Mouse (Mus musculus) cerebellum, adult (tissue): Measurements from ENCODE around the gene C1galt1.

Source experiments
- ATAC-seq: cut with Nextera tagmentation; 2 replicates; pipeline ENCODE4 v1.9.2; 2017; ENCODE audit warnings: mild to moderate bottlenecking, moderate library complexity, mixed read lengths; ENCODE audit not compliant: insufficient number of reproducible peaks, low FRiP score, low TSS enrichment

Gene C1galt1

DNA sequence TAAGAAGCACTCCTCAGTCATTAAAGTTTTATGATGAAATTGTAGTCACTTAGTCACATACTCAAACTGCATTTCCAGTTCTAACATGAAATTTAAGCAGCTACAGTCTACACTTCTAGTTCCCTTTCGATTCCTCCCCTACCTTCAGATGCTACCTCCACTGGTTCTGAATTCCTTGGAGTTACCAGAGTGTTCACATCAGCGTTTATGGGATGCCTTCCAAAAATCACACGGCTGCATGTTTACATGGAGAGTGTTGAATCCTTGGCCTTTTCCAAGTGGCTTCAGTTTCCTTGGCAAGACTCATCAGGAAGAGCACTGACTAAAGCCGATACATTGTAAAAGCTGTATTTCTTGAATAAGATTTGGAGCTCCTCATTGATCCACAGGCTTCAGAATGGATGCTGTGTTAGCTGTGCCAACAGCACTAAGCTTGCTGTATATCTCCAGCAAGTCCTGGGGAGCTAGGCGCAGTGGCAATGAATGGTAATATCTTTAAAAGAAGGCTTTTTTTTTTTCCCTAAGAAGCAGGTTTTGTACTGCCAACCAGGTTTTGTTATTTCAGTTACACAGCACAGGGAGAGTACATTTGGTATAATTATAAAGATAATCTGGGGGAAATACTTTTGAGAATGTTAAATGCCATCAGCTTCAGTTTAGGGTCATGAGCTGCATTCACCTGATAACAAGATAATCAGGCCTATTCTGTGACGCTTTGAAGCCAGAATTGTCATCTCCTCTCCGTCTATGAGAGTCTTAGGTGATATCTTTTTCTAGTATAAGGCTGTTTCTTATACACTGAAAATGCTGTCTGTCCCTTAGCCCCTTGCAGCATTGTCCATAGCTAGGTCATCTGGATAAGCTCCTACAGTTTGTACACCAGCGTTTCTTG, 13.0 kb downstream of the C1galt1 start:
- no peak for ATAC-seq

GRCm38 (mm10) chr6:7858586-7858985, 13.9 kb downstream of the C1galt1 start:
- ATAC-seq, result no peak

DNA sequence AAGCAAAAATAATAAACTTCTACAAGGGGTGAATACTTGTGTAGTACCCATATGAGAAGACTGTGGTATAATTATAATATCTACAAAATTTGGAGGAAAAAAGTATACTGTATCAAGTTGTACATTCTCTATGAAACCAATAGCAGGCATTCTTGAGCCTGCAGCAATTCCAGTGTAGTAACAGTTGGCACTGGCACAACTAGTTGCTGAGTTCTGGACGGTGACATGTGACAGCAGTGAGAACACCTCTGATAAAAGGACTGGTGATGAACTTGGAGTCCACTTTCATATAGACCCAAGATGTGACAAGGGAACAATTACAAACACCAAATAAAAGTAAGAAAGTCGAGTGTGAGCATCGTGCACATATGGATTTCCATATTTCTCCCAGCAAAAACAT, 14.5 kb downstream of the C1galt1 start:
- no peak for ATAC-seq

GRCm38 (mm10) chr6:7861033-7861432, 16.4 kb downstream of the C1galt1 start:
- ATAC-seq, result no peak

DNA sequence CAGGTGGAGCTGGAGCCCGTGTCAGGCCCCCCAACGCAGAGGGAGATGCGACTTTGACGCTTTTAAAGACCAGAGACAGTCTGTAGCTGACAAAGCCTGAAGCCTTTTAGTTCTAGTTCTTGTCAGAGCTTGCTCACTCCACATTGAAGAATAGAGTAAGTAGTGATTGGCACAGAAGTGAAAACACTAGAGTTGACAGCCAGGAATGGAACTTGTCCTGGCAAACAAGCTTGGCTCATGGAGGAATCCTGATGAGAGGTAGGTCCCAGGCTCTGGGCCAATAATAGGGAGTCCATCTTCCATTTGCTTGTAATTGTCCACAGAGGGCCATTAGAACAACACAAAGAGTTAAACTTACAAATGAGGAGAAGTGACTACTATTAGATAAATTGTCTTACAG, 18.7 kb downstream of the C1galt1 start:
- no peak for ATAC-seq

- ATAC-seq, result no peak
Observed at GRCm38 (mm10) chr6:7876836-7877235, 32.2 kb downstream of the C1galt1 start.

DNA sequence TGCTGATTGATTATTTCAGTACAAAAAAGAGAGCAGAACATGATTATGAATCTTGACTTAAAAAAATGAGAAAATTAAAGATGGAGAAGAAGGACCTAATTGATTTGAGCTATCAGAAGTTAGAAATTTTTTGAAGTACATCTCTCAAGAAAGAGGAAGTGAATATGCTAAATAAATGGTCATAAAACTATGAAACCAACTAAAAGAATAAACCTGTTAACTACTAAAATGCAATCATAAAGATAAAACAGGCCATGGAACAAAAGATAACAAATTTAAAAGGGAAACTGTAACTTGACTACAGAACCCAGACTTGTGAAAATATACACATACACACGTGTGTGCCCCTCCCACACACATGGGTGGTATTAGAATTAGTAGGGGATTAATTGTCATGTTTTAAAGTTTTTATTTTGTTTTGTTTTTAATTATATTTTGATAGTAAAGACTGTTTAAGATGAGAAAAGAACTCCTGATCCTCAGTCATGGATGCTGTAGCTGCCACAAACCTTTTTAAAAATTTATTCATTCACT, 37.0 kb downstream of the C1galt1 start:
- ATAC-seq, result no peak

DNA sequence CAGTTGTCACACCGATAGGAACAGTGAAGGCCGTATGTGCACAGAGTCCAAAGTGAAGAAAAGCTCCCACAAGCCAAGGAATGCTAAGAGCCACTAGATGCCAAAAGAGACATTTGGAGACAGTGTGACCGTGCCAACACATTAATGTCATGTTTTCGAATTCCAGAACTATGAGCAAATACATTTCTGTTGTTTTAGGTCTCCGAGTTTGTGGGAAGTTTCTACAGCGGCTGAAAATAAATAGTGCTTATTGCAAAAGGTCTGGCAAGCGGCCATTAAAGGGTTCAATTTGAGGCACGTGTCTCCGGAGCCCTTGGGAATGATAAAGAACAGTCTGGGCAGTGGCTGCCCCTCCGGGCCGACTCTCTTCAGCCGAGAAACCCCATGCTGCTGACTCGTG, 37.9 kb downstream of the C1galt1 start:
- ATAC-seq, result no peak

- ATAC-seq, result no peak
Observed at GRCm38 (mm10) chr6:7885994-7886684, 41.5 kb downstream of the C1galt1 start.

GRCm38 (mm10) chr6:7886685-7887004, 42.0 kb downstream of the C1galt1 start:
- no peak for ATAC-seq

DNA sequence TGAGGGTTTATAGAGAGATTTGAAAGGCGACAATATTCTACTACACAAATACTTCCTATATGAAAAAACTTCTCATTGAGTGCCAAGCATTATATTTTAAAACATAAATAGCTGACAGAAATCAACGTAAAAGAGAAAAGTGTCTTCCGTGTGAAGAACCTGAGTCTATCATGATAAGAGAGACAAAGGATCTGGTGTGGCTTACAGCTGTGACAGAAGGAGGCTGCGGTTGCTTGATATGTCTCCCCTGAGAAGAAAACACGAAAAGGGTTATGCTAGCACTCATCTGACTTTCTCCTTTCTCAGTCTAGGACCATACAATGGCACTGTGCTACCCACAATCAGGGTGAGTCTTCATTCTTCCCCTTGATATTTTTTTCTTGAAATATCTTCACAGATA, 51.7 kb downstream of the C1galt1 start:
- ATAC-seq, result no peak

DNA sequence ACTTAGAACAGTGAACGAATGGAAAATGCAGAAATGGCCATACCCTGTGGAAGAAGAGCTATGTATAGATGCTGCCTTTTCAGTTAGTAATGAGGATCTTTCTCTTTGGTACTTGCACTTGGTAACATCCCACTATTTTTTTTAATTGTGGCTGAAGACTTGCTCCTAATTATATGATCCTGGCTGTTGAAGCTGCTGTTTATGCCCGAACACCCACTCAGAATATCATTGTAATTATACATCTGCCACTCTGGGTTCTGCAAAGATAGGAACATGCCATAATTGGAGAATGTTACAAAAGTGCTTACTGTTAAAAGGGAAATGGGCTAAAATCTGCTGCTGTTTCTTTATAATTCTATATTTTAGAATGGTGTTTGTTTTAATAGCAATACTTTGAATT, 67.4 kb downstream of the C1galt1 start:
- ATAC-seq, result no peak
